Mouse (Mus musculus) heart, embryonic 14.5 days (tissue): ENCODE results near the gene Ggact. TPM values are rescaled to one million over a fixed set of nuclear protein-coding genes. Genes with fewer than 3 reads are reported as not detected.

Experiments used
- ATAC-seq: fragments of 200-750 bp; cut with Nextera tagmentation; 2 replicates; pipeline ENCODE4 v1.8.0; 2017; ENCODE audit warnings: low read depth, moderate TSS enrichment; ENCODE audit not compliant: insufficient number of reproducible peaks, insufficient read depth, low FRiP score
- H3K27ac ChIP-seq, 2 experiments: fragments of 200-500 bp in 1 of 2; fragments of 300-500 bp in 1 of 2; sonication (generic) in 1 of 2; replicated peaks in 1 of 2; 2 replicates each; pipeline ENCODE4 v1.5.1; 2012 to 2014; ENCODE audit warnings: low read depth in 2 of 2, low read length in 2 of 2, control low read depth in 1 of 2, mild to moderate bottlenecking in 1 of 2, mixed read lengths in 1 of 2; ENCODE audit not compliant: control insufficient read depth in 1 of 2, insufficient read depth in 1 of 2
- H3K27me3 ChIP-seq: fragments of 300-500 bp; sonication (generic); 2 replicates; pipeline ENCODE4 v1.6.1; 2014; ENCODE audit warnings: mild to moderate bottlenecking, low read length, control low read depth; ENCODE audit not compliant: control insufficient read depth, insufficient read depth
- H3K36me3 ChIP-seq: fragments of 300-500 bp; sonication (generic); 2 replicates; pipeline ENCODE4 v1.6.1; 2014; ENCODE audit warnings: mild to moderate bottlenecking, control low read depth, low read length, mixed read lengths; ENCODE audit not compliant: control insufficient read depth, insufficient read depth
- H3K4me1 ChIP-seq, 2 experiments: fragments of 200-500 bp in 1 of 2; fragments of 300-500 bp in 1 of 2; sonication (generic) in 1 of 2; 2 replicates each; pipeline ENCODE4 v1.6.1; 2012 to 2014; ENCODE audit warnings: low read length in 2 of 2, control low read depth in 1 of 2, mixed read lengths in 1 of 2; ENCODE audit not compliant: control insufficient read depth in 2 of 2, insufficient read depth in 2 of 2
- H3K4me2 ChIP-seq: fragments of 300-500 bp; sonication (generic); 2 replicates; pipeline ENCODE4 v1.6.1; 2014; ENCODE audit warnings: mild to moderate bottlenecking, low read length
- H3K4me3 ChIP-seq, 2 experiments: fragments of 200-500 bp in 1 of 2; fragments of 300-500 bp in 1 of 2; sonication (generic) in 1 of 2; 2 replicates each; pipeline ENCODE4 v1.5.1; 2012 to 2014; ENCODE audit warnings: low read length in 2 of 2, mild to moderate bottlenecking in 2 of 2, control low read depth in 1 of 2, low read depth in 1 of 2, moderate library complexity in 1 of 2; ENCODE audit not compliant: control insufficient read depth in 1 of 2, insufficient read depth in 1 of 2
- H3K9ac ChIP-seq: fragments of 300-500 bp; sonication (generic); 2 replicates; pipeline ENCODE4 v1.6.1; 2014; ENCODE audit warnings: mild to moderate bottlenecking, low read length
- H3K9me3 ChIP-seq: fragments of 300-500 bp; sonication (generic); 2 replicates; pipeline ENCODE4 v1.6.1; 2016; ENCODE audit warnings: low read length, control low read depth; ENCODE audit not compliant: control insufficient read depth
- WGBS: fragments of 180-500 bp; shearing (Covaris S2); extraction: QIAGEN DNeasy Blood & Tissue Kit; methylation state at CpG from one replicate; pipeline ENCODE4 v1.1.7; 2014; 5-methylcytosine and 5-hydroxymethylcytosine counted together
- polyA plus RNA-seq: library from polyadenylated mRNA; unstranded; fragments of >200 nt; fragmentation: Nextera tagmentation; extraction: Ambion mirVana; gene quantifications from 2 replicates; pipeline ENCODE4 v1.2.1, GENCODE M21; 2014

Ggact gene
- polyA plus RNA-seq, 1 experiment from 2014 or later = 18.9 TPM

DNA sequence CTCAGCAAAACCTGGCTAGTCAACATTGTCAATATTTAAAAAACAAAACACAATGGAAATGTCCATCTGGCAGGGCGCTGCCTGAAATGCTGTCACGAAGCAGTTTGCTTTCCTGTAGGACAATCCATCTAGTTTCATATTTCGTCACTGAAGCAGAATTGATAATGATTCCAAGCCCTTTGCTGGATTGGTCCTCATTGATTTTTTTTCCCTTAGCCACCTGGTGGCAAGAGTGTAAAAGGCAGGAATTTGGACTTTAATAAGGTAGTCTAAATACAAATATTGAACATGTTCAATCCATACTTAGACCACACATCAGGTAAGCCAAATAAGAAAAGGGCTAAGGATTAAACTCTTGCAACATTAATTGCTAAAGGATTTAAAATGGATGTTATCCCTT, 12.4 kb downstream of the Ggact start:
- Histone ChIP-seq H3K9ac (no peak overlapping the region), H3K36me3 (no peaks in the 10 kb centered on the region), H3K4me3 (no peak overlapping the region), H3K9me3 (no peaks in the 10 kb centered on the region), H3K27ac (no peak overlapping the region), H3K4me1 (peaks cover 12 to 13% of the 10 kb centered on the region in 2 experiments), H3K4me2 (no peak overlapping the region), H3K27me3 (no peaks in the 10 kb centered on the region)
- no peak for ATAC-seq
- 86% methylated on average over 3 of the region's 3 CpGs for WGBS

DNA sequence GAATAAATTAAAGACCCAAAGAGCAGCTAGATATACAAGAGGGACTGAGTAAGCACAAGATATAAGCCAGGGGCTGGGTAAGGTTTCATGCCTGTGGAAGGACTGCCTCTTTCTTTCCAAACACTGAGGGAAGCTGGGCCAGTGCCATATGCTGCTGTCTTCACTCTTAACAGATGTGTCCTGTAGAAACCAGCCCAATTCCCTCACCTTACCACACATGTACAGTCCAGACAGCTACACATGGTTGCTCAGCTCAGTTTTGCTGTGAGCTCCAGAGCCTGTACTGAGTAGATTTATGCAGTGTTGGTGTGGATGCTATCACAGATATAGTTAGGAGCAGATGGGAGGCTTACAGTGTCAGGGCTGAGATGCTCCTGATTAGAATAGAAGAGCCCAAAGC, 12.9 kb downstream of the Ggact start:
- Histone ChIP-seq H3K4me3 (no peak overlapping the region), H3K9me3 (no peaks in the 10 kb centered on the region), H3K9ac (no peak overlapping the region), H3K4me1 (peaks cover 12 to 13% of the 10 kb centered on the region in 2 experiments), H3K27ac (no peak overlapping the region), H3K4me2 (no peak overlapping the region), H3K27me3 (no peaks in the 10 kb centered on the region), H3K36me3 (no peaks in the 10 kb centered on the region)
- no peak for ATAC-seq

DNA sequence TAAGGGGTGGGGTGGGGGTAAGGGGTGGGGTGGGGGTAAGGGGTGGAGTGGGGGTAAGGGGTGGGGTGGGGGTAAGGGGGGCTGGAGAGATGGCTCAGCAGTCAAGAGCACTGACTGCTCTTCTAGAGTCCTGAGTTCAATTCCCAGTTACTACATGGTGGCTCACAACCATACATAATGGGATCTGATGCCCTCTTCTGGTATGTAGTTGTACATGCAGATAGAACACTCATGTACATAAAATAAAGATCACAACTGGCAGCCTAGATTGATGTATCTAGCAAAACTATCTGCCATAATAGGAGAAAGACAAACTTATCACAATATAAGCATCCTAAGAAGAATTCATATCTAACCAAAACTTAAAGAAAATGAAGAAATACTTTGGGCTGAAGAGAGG, 15.0 kb downstream of the Ggact start:
- Histone ChIP-seq H3K4me1 (peaks cover 12 to 13% of the 10 kb centered on the region in 2 experiments), H3K27me3 (no peaks in the 10 kb centered on the region), H3K36me3 (no peaks in the 10 kb centered on the region), H3K4me3 (no peak overlapping the region), H3K9me3 (no peaks in the 10 kb centered on the region), H3K4me2 (no peak overlapping the region), H3K27ac (no peak overlapping the region), H3K9ac (no peak overlapping the region)
- no peak for ATAC-seq

DNA sequence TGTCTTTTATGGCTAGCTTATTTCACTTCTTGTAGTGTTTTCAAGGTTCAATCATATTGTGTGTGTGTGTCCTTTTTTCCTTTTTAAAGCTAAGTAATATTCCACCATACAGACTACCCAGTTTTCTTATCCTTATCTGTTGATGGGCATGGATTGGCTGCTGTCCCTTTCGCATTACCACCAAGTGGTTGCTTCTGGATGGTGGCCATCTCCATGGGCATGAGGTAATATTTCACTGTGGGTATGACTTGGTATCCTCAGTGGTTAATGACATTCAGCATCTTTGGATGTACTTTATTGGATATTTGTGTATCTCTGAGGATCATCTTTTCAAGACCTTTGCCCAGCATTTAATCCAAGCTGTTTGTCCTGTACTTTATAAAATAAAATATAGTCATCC, 17.5 kb downstream of the Ggact start:
- Histone ChIP-seq H3K4me1 (no peaks in the 10 kb centered on the region), H3K27me3 (no peaks in the 10 kb centered on the region), H3K9ac (no peak overlapping the region), H3K9me3 (no peaks in the 10 kb centered on the region), H3K27ac (no peak overlapping the region), H3K4me3 (no peak overlapping the region), H3K4me2 (no peak overlapping the region), H3K36me3 (0 out of 2 replicates have a peak, but pooled peaks cover 12% of the 10 kb centered on the region)
- no peak for ATAC-seq
- 88% methylated on average over 1 of the region's 1 CpGs for WGBS

DNA sequence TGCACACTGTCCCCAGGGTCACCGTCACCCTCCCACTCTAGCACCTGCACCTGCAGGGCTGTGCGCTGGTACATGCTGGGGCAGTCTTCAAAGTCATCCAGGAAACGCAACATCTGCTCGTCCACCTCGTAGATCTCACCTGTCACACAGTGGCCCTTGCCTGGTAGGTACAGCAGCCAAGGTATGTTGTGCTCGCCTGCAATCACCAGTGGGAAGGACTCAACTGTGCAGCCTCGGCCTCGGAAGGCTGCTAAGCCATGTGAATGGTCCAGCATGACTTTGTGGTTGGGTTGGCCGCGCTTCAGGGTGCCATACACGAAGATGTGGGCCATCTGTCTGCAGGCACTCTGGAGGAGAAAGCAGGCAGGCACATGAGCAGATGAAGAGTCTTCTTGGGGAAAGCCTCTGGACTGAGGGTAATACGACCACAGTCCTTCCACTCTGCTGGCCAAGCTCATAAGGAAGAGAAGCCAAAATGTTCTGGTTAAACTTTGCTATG, 22.0 kb downstream of the Ggact start:
- Histone ChIP-seq H3K9ac (no peak overlapping the region), H3K27ac (no peak overlapping the region), H3K4me2 (no peak overlapping the region), H3K27me3 (no peaks in the 10 kb centered on the region), H3K4me3 (no peak overlapping the region), H3K36me3 (peaks cover 13% of the 10 kb centered on the region; the same call in 1 of the 2 replicates), H3K4me1 (peaks cover 6 to 16% of the 10 kb centered on the region in 2 experiments), H3K9me3 (no peaks in the 10 kb centered on the region)
- ATAC-seq = no peak
- WGBS = 88% methylated on average over 12 of the region's 12 CpGs

GRCm38 (mm10) chr14:122888480-122888872, 25.1 kb downstream of the Ggact start:
- Histone ChIP-seq H3K4me1 (peaks cover 6 to 16% of the 10 kb centered on the region in 2 experiments), H3K4me2 (no peak overlapping the region), H3K4me3 (no peak overlapping the region), H3K9ac (no peak overlapping the region), H3K27me3 (no peaks in the 10 kb centered on the region), H3K36me3 (peaks cover 13% of the 10 kb centered on the region; the same call in 1 of the 2 replicates), H3K9me3 (no peaks in the 10 kb centered on the region), H3K27ac (peak overlapping the region; percentile 5 to 61; a peak in 2 of 4 replicates)
- WGBS = 38% methylated on average over 1 of the region's 1 CpGs
- ATAC-seq = no peak

GRCm38 (mm10) chr14:122887702-122888479, 25.7 kb downstream of the Ggact start:
- no peaks in the 10 kb centered on the region for H3K9me3 ChIP-seq
- H3K27ac ChIP-seq = peak overlapping the region; percentile 5 to 61; a peak in 2 of 4 replicates
- H3K36me3 ChIP-seq = peaks cover 13% of the 10 kb centered on the region; the same call in 1 of the 2 replicates
- H3K4me1 ChIP-seq = peaks cover 6 to 16% of the 10 kb centered on the region in 2 experiments
- H3K9ac ChIP-seq = no peak overlapping the region
- WGBS = 50% methylated on average over 3 of the region's 3 CpGs
- no peaks in the 10 kb centered on the region for H3K27me3 ChIP-seq
- H3K4me2 ChIP-seq = no peak overlapping the region
- ATAC-seq = no peak
- H3K4me3 ChIP-seq = no peak overlapping the region
